Mouse (Mus musculus) cerebellum, postnatal 25 days (tissue): ENCODE results near the gene Ppfia2.

Experiments used
- DNase-seq, 2 experiments: peaks; one replicate each; pipeline ENCODE4 v3.0.0; 2021; ENCODE audit warnings: mixed read lengths in 2 of 2

Gene Ppfia2

DNA sequence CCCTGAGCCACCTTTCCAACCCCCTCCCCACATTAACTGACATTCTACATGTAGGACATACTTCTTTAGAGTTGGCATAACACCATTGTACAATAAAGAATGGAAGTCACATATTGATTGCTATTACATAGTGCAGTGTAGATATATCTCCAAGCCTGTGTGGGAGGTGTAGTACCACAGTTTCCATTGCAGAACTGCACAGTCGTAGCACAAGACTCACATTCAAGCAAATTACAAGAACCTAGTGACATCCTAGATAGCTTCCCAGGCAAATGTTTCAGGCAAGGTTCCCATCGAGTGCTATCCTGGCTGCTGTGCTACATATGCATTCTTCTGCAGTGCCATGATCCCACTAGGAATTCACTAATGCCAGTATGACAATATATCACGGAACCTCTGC lies 200.0 kb downstream of the Ppfia2 start:
- no peak for DNase-seq

DNA sequence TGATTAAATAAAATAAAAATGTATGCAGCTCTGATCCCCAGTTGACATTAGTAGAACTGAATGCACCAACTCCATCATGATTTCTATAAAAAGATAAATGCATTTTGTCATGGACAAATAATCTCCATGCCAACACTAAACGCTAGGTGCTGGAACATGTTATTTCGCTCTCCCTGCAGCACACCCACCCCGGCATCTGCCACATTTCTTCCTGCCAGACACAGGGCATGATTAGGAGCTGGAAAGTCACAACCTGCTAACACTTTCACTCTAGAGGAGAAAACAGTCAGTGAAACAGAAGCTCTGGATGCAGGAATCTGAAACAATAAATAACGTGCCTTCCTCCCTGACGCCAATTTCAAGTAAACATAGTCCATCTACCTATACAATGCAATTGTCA lies 211.3 kb downstream of the Ppfia2 start:
- peak; percentile 74 to 80 for DNase-seq

DNA sequence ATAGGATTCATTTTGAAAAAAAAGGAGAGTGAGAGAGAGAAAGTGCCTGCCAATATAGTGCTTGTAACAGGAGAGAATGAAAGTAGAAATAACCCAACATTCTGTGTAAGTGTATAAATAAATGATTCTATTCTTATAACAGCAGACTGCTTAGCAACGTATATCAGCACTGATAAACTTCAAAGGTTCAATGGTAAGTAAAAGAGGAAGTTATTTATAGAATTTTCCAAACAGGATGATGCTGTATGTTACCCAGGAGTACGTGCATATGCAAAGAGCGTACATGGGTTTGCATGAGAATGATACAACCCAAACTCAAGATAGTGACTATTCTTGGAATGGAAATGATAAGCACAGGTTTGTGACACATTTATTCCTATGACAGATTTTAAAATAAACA lies 215.4 kb downstream of the Ppfia2 start:
- no peak for DNase-seq

DNA sequence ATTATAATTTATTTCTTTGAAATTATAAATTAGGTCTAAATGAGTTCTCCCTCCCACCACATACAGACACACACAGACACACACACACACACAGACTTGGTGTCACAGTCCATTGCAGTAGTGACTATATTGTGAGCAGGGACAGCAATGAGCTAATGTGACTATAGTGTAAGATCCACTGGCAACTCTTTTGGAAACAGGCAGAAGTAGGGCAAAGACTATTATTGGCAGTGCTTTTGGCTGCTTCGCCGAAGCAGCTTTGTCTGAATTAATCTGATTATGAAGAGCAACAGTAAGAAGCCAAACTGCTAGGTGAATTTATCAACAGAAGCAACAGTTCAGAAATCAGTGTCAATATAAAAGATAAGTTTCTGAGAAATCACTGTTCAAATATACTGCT lies 249.8 kb downstream of the Ppfia2 start:
- peak; percentile 27 to 55 for DNase-seq

DNA sequence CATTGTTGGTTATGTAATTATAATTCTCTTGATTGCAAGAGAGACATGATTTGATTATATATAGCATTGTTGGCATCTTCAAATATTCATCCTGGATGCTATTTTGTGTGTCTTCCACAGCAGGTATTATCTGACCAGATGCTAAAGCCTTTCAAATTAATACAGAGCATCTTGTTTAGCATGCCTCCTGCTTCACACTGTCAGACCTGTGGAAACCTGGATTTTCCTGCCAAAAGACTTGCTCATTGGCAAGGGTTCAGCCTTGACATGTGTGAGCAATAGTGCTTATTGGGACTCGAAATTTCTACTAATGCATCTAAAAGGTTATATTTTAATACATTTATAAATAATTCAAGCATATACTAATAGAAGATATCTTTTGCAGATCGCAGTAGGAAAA lies 262.1 kb downstream of the Ppfia2 start:
- DNase-seq: peak; percentile 65 to 81

DNA sequence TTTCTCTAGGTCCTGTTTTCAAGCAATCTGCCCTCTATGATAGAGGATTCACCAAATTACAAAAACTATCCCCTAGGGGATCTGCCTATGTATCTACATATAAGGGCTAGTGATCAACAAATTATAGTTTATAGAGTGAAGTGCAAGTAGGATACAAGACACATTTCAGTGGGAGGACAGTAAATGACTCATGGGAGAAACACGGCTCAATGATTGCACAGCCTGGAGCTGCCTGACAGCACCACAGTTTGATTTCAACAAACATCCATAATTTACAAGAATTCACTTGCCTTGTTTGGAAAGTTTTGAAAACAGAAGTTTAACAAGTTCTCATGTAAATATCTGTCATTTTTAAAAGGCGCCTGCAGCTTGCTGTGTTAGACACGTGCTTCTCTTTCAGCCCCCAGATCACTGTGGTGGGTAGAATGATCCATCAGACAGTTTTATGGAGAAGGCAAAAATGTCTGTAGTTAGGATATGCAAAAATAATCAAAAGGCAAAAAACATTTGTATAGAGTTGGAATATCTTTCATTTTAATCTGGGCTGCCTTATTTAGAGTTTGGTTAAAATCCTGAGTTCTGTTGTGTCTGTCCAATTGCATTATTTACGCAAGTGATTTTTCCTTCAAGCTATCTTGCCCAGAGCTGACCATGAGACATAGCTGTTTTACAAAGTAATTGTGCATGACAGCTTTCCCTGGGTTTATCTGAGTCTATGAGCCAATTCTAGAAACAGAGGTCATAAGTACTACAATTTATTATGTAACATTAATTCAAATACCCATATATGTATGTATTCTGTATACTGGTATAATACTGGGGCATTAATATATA lies 266.3 kb downstream of the Ppfia2 start:
- DNase-seq: no peak

DNA sequence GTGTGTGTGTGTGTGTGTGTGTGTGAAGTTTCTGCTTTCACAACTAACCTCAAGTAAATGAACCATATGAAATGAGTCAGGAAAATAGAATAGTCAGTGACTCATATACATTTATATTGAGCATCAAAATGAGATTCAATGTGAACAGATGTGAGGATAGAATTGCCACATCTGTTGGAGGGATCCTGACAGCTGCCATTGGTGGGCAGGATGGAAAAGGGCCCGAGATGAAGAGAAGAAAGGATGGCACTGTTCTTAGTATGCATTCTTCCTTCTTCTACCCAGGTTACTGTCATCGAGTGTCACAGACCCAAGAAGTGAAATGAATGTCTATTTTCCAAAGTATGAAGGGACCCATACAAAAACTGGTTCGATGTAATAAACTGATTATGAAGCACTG lies 268.1 kb downstream of the Ppfia2 start:
- no peak for DNase-seq

DNA sequence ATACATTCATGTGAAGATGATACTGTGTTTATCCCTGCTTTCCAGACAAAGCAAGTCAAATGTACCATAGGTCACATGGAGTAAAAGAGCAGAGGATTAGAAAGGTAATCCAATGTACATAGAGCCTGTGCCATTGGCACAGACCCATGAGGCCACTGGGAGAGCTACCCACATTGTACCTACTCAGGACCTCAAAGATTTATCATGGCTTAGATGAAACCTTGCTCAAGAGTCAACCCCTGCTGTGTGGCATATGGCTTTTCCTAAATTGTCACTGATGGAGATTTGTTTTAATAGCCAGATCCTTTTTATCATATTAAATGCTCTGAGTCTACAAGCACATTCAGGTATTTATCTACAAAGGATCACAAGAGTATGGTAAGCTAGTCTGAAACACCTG lies 274.8 kb downstream of the Ppfia2 start:
- DNase-seq: peak; percentile 52 to 73

DNA sequence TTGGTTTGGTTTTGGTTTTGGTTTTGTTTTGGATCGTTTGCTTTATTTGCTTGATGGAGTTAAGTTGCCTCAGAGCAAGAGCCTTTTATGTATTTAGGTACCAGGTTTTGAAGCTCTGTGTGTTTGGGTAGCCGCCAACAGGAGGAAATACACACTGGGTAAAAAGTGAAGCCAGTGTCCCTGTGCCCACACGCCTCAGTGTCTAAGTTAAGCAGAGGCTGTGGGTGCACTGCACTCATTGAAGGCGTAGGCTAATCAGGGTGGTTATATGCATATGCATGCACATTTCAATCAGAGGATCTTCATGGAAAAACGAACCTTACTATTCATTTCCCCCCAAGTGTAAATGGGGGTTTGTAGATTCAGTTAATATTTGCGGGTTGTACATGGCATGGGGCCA lies 290.9 kb downstream of the Ppfia2 start:
- DNase-seq: peak; percentile 63 to 78

DNA sequence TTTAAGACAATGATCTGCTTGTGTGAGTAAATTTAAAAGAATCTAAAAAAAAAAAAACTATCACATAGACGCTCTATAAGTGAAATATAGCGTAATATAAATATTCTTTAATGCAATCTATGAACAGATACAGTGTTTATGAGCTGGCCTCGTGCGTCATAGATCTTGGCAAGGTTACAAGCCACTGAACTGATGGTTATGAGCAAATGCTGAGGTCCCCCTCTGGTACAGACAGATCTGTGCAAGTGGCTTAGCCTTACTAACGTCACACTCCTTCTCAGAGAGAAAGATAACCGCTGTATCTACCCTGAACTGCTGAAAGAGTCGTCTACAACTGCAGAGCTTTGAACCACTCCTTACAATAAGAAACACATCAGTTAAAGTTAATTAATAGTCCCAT lies 293.6 kb downstream of the Ppfia2 start:
- no peak for DNase-seq

DNA sequence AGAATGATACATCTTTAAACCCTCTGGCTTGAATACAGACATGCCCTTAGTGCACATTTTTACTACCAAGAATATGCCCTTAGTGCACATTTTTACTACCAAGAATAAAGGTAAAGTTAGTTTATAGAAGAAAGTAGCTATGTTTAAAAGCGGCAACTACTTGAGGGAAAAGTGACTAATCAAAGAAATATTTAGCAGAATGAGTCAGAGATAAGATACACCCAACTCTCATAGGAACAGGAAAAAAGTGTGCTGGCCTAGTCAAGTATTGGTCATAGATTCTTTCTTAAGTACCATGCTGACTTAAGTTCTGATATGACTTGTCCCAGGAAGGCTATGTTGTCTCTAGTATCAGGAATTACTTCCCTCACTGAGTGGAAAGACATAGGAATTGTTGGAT lies 305.4 kb downstream of the Ppfia2 start:
- DNase-seq: no peak

DNA sequence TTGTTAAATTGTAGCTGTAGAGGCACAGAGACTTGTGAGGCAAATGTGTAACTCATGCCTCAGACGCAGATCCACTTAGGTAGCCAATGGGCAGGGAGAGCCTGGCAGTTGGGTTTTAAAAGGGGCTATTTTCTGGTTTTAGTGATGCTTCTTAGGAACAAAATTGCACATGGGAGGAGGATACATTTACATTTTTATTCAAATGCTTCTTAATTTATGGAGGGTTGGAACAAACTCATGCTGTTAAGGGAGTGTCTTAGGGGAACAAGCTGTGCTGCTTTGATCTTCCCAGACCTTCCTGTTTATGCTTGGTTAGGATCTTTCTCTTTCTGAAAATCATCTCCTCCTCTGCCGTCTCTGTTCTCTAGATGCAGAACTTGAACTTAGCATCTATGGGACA lies 345.3 kb downstream of the Ppfia2 start:
- DNase-seq: no peak

DNA sequence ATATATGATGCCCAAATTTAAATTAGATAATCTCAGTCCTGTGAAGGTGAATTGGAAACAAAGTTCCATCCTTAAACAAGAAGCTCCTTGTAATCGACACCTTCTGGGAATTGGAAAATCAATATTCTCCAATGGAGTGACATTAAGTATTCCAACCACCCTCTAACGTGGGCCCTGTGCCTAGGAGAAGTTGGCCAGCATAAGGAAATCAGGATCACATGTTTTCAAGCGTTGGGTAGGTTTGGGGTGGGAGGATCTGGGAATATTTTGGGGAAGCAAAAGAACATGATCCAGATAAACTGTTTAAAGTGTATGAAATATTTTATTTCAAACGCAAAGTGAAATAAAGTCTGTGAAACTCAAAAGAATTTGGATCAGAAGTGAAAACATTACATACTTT lies 348.2 kb downstream of the Ppfia2 start:
- no peak for DNase-seq

DNA sequence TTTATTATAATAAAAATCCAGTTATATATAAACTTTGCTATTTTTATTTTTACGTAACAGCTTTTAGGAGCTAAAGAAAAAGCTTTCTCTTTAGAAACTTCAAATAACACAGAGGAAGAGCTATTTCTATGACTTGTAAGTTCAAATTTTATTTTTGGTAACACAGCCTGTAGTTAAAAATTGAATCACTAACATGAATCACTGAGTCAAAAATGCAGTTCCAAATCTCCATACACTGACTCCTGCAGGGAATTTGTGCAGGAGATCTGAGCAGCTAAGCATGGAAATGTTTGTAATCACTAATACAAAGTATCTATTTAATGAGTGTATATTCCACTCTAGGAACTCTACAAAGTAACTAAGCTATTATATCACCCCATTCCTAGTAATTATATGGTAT lies 354.1 kb downstream of the Ppfia2 start:
- DNase-seq: no peak

DNA sequence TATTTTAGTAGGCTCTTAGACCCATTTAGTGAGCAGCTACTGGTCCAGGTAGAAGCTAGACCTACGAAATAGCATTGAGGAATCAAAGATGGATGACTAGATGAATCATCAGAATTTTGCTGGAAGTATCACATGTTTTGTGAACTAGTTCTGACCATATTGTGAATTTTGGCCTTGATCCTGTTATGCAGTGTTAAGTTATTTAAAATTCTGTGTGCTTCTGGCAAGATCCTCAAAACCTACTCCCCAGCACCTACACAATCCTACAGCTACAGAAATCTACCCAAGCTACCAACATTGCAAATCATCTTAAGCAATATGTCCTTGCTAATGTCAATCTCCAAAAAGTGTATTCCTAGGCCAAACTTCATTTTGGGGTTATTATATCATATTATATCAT lies 368.3 kb downstream of the Ppfia2 start:
- DNase-seq: no peak

DNA sequence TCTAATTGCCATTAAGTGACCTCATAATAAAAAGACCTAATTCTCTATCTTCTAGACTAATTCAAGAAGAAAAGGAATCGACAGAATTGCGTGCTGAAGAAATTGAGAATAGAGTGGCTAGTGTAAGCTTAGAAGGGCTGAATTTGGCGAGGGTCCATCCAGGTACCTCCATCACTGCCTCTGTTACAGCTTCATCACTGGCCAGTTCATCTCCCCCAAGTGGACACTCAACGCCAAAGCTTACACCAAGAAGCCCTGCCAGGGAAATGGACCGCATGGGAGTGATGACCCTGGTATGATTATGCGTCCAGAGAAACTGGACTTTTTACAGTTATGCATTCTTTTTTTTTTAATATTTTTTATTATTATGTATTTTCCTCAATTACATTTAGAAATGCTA lies 388.0 kb downstream of the Ppfia2 start:
- peak in 1 of 2 experiments; percentile 29 for DNase-seq

DNA sequence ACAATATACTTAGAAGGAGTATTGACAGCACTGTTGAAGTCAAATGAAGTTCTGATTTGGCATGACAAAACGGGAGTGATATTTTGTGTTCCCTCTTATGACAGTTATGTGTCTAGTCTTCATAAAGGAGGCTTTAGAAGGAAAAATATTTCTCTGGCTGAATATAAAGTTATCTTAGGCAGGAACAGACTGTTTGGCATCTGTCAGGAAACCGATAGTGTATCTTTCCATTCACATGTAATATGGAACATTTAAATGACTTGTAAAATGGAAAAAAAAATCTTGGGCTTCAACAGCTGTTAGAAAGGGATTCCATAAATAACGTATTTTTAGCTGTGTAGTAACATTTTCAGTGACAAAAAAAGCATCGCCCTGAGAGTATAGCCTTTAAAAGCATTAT lies 400.1 kb downstream of the Ppfia2 start:
- DNase-seq: no peak

DNA sequence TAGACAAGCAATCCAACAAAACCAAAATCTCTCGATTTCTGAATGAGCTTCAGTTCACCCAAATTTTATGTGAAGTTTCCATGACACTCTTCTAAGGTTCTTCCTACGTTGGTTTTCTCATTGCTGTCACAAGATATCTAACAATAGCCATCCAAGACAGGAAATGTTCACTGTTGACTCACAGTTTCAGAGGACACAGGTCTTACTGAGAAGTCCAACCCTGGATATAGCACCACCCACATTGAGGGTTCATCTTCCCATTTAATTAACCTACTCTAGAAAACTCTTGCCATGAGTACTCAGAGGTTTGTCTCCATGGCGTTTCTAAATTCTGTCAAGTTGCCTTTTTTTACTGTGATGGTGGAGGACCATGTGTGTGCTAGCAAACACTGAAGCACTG lies 401.7 kb downstream of the Ppfia2 start:
- no peak for DNase-seq

DNA sequence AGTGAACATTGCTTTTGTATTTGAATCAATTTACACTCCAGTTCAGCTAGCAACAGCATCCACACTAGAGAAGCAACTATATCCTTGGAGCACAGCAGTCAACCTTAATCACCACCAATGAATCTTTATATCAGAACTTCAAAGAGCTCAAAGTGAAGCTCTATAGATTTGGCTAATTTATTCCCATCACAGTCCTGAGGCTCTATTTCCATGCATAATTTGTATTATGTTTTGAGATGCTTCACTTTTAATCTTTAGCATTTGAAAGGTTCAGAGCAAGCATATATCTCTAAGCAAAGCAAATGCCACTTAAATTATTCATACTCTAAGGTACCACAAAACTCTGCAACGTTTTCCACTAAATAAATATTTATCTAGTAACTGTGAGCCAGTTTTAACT lies 402.6 kb downstream of the Ppfia2 start:
- no peak for DNase-seq

DNA sequence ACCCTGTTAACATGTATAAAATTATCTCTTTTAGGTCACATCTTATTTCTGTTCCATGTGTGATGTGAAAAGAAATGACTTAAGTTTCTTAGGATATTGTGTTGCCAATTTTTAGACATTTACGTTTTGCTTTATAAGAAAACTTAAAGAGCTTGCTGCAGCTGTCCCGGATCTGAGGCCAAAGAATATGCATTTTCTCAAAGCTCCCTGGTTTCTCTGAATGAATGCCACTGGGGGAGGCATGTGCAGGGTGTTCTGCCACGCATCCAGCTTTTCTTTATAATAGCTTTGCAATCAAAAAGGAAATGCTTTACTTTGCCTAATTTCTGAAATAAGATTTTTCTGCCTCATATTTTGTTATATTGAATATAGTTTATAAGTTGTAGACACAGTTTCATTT lies 411.2 kb downstream of the Ppfia2 start:
- no peak for DNase-seq

DNA sequence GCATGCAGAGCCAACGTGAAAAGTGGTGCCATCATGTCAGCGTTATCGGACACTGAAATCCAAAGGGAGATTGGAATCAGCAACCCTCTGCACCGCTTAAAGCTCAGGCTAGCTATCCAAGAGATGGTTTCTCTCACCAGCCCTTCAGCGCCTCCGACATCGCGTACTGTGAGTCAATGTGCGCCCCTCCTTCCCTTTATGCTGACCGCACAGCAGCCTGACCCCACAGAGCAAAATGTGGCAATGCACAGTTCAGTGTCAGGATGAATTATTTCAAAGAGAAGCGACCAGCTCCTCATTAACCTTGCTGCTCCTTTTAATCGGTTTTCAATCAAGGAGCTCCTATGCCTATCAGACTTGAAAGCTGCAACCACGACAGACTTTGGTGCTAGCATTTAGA lies 426.2 kb downstream of the Ppfia2 start:
- no peak for DNase-seq

DNA sequence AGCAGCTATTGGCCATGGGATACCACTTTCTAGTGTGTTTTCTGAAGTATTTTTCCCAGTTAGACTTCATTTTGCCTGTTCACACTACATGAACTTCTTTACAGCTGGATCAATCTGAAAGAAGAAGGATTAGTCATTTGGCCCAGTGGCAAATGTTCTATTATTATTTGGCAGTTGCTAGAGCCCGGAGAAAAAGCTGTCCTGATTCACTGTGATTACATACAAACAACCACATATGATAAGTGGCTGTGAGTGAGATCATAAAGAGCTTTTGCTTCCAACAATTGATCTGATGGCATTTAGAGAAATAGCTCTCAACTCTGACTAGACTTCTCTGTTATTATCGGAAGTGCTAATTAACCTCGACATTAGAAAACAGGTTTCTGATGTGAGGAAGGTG lies 440.0 kb downstream of the Ppfia2 start:
- no peak for DNase-seq

DNA sequence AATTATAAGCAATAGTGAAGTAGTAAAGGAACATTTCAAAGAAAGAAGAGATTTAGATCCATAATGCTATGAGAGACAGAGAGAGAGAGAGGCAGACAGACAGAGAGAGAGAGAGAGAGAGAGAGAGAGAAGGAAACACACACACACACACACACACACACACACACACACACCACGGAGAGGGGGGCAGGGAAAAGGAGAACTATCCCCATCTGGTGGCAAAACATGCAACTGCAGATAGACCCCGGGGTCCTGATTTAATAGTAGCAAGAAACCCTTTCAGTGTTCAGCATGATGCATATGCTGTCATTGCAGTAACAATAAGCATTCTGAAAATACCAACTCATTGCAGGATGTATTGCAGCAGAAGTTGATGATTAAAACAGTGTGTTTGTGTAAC lies 442.9 kb downstream of the Ppfia2 start:
- DNase-seq: no peak

DNA sequence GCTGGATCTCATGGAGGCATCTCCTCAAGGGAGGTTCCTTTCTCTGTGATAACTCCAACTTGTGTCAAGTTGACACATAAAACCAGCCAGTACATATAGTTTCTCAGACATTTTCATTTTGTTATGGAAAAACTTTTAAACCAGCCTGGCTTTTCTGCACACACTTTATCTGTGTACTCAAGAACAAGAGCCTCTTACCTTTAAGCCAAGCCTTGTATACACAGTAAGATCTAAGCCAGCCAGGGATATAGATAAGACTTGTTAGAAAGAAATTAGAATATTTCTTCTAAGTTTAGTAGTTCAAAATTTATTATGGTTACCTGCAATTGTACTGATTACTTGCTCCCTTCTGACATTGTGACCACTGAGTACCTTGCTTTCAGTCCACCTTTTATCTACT lies 444.1 kb downstream of the Ppfia2 start:
- DNase-seq: no peak

DNA sequence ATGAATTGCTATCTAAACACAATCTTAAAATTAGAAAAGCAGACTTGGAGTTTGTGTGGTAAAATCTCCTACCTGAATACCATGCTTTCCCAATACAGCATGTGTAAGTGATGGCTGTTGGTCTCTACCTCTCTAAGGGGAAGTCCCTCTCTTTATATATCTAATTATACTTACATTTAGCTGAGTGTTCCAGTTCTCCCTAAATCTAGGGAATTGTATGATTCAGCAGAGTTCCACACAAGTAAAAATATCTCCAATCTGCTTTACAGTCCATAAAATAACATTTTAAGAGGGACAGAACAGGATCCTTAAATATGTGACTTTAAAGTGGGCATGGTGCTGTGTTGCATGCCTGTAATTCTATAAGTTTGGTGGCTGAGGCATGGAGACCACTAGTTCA lies 444.7 kb downstream of the Ppfia2 start:
- no peak for DNase-seq
